In genomic region chr15:10485484-10486364, GRCm38 (mm10) we compare ENCODE assay signal across 8 mouse cellular contexts. TPM values are rescaled to one million over a fixed set of nuclear protein-coding genes. Genes with fewer than 3 reads are reported as not detected.
DNase-seq lines count a peak whose midpoint lies in the region; ATAC-seq and TF ChIP-seq lines count a peak whose summit lies in the region.

Gene Brix1 (minus strand): TSS chr15:10485947.
Gene Rad1 (plus strand): TSS chr15:10486018.

- H3K9me3 ChIP-seq in hindbrain, postnatal 0 days (ENCODE audit: low read length), result no peaks in the 10 kb centered on the region

- peaks cover 13% of the 10 kb centered on the region; the same call in 1 of the 2 replicates for H3K4me1 ChIP-seq in hindbrain, postnatal 0 days (ENCODE audit: insufficient read depth, low read length)

- peak; percentile 99 for ATAC-seq in common myeloid progenitor, adult 5-6 weeks (replicated peaks; ENCODE audit: low read depth, poor library complexity, severe bottlenecking)
- ATAC-seq in hindbrain, postnatal 0 days, result peak; percentile 100
- ATAC-seq in megakaryocyte, adult 5-6 weeks (ENCODE audit: poor library complexity, severe bottlenecking), result peak; percentile 99

- H3K9ac ChIP-seq in hindbrain, postnatal 0 days (replicated peaks; ENCODE audit: low read length), result peak within 1 kb of the TSS; percentile 64

- no peaks in the 10 kb centered on the region for H3K27me3 ChIP-seq in hindbrain, postnatal 0 days (ENCODE audit: insufficient read depth, low read length)

- H3K36me3 ChIP-seq in hindbrain, postnatal 0 days (ENCODE audit: insufficient read depth, low read length), result peaks cover 5% of the 10 kb centered on the region; the same call in 1 of the 2 replicates

- no peak for TF ChIP-seq CTCF in gastrocnemius, adult 2 months (IDR thresholded peaks at IDR 0.05)
- TF ChIP-seq CTCF in hindbrain, postnatal 0 days (IDR thresholded peaks at IDR 0.05; ENCODE audit: low read depth), result no peak; the same call in 1 of the 2 replicates
- TF ChIP-seq CTCF in left cerebral cortex, adult 2 months (IDR thresholded peaks at IDR 0.05), result no peak; the same call in 1 of the 2 replicates

- peak within 1 kb of the TSS; percentile 95 for H3K27ac ChIP-seq in gastrocnemius, adult 2 months
- peak within 1 kb of the TSS; percentile 76 for H3K27ac ChIP-seq in hindbrain, postnatal 0 days
- H3K27ac ChIP-seq in left cerebral cortex, adult 2 months, result peak within 1 kb of the TSS; percentile 84

- H3K4me2 ChIP-seq in hindbrain, postnatal 0 days (ENCODE audit: low read depth, low read length), result peak within 1 kb of the TSS; percentile 89

- WGBS in hindbrain, postnatal 0 days, result under 1% methylated on average over 58 of the region's 58 CpGs

- intact Hi-C loops in gastrocnemius, adult 2 months (cut with DNase I), result loop anchor here (2.0 to 10.0 kb wide), 4 partner anchors 15 to 909 kb away; partner anchors contain the start of genes Dnajc21, Rai14 and Tars
- intact Hi-C loops in left cerebral cortex, adult 2 months (cut with DNase I), result loop anchor here (1.0 to 5.0 kb wide), 3 partner anchors 15 to 1343 kb away; partner anchors contain the start of genes Amacr, Dnajc21 and Lmbrd2

- DNase-seq in ZHBTc4 (ENCODE audit: low read depth, low spot score), result peak; percentile 98
- peak; percentile 96 for DNase-seq in gastrocnemius, adult 2 months
- DNase-seq in hindbrain, postnatal 0 days (ENCODE audit: low spot score), result peak; percentile 98
- peak; percentile 92 to 96 for DNase-seq in left cerebral cortex, adult 2 months (ENCODE audit: extremely low spot score in 1 of 2, low spot score in 2 of 2)
- peak; percentile 98 for DNase-seq in right cerebral cortex, adult 2 months (ENCODE audit: low spot score in 2 of 2)
- DNase-seq in urinary bladder, postnatal 14 days (ENCODE audit: low spot score), result peak; percentile 94

- peak within 1 kb of the TSS; percentile 80 for H3K4me3 ChIP-seq in gastrocnemius, adult 2 months
- peak within 1 kb of the TSS; percentile 93 for H3K4me3 ChIP-seq in hindbrain, postnatal 0 days (ENCODE audit: low read length)
- H3K4me3 ChIP-seq in left cerebral cortex, adult 2 months, result peak within 1 kb of the TSS; percentile 72

RNA-seq across cellular contexts. Expression of gene Brix1, which starts in this region (rescaled TPM):
- 49.1 and 67.5 TPM in 2 replicates for total RNA-seq in common myeloid progenitor, adult 5-6 weeks (2017)
- 10 to 100 TPM; 16.5 to 16.7 TPM for total RNA-seq in gastrocnemius, adult 2 months (2021)
- total RNA-seq in hindbrain, postnatal 0 days (2014; rRNA removed), result 4.8 and 10.0 TPM in 2 replicates
- 58.2 and 64.9 TPM in 2 replicates for polyA plus RNA-seq in hindbrain, postnatal 0 days (2015; fragmentation: Nextera tagmentation; extraction: Ambion mirVana)
- total RNA-seq in left cerebral cortex, adult 2 months (2021), result 10 to 100 TPM; 18.2 to 22.3 TPM
- total RNA-seq in megakaryocyte, adult 5-6 weeks (2015), result 34.3 and 49.4 TPM in 2 replicates
- 15.1 and 15.9 TPM in 2 replicates for total RNA-seq in megakaryocyte, adult 5-6 weeks (2017)

RNA-seq across cellular contexts. Expression of gene Rad1, which starts in this region (rescaled TPM):
- total RNA-seq in common myeloid progenitor, adult 5-6 weeks (2017), result 24.9 and 29.6 TPM in 2 replicates
- 1 to 10 TPM; 4.6 to 7.0 TPM for total RNA-seq in gastrocnemius, adult 2 months (2021)
- 14.9 and 15.5 TPM in 2 replicates for total RNA-seq in hindbrain, postnatal 0 days (2014; rRNA removed)
- 19.7 and 23.0 TPM in 2 replicates for polyA plus RNA-seq in hindbrain, postnatal 0 days (2015; fragmentation: Nextera tagmentation; extraction: Ambion mirVana)
- total RNA-seq in left cerebral cortex, adult 2 months (2021), result 10 to 100 TPM; 14.4 to 15.6 TPM
- 14.9 and 17.1 TPM in 2 replicates for total RNA-seq in megakaryocyte, adult 5-6 weeks (2015)
- 11.1 and 11.9 TPM in 2 replicates for total RNA-seq in megakaryocyte, adult 5-6 weeks (2017)

Comparison
In these comparisons a context has a peak if more than half of its experiments do, and no peak if none do; other contexts are left out.
1. Peak in every context shown above with its lines: DNase-seq, ATAC-seq, H3K4me3 ChIP-seq and H3K27ac ChIP-seq.